Comparison of ENCODE assay signal across 20 mouse cellular contexts in genomic region chr16:92705564-92706458, GRCm38 (mm10).
DNase-seq lines count a peak whose midpoint lies in the region; ATAC-seq lines count a peak whose summit lies in the region.
"Had no signal": no experiment of that assay in that cellular context is flagged by ENCODE, and none has a peak within 500 bp of the region (broad histone marks: within the 10 kb centered on the region; RNA-seq: fewer than 3 reads in every experiment).

No protein-coding gene starts in this region.

- no peak overlapping the region for H3K4me2 ChIP-seq in kidney, embryonic 16.5 days (replicated peaks; ENCODE audit: low read depth, low read length)
- no peak overlapping the region for H3K4me2 ChIP-seq in intestine, embryonic 15.5 days (replicated peaks)
- H3K4me2 ChIP-seq in forebrain, embryonic 14.5 days (ENCODE audit: low read length): no peak overlapping the region
- H3K4me2 ChIP-seq in neural tube, embryonic 15.5 days: no peak overlapping the region
- H3K4me2 ChIP-seq: forebrain, embryonic 15.5 days; midbrain, embryonic 13.5 days; neural tube, embryonic 13.5 days; stomach, embryonic 15.5 days had no signal

- 0 out of 2 replicates have a peak, but pooled peaks cover 3% of the 10 kb centered on the region for H3K4me1 ChIP-seq in kidney, embryonic 16.5 days (ENCODE audit: insufficient read depth, low read length)
- H3K4me1 ChIP-seq in intestine, embryonic 15.5 days (replicated peaks): peaks cover 8% of the 10 kb centered on the region; the same call in 1 of the 2 replicates
- H3K4me1 ChIP-seq in forebrain, embryonic 14.5 days (ENCODE audit: control insufficient read depth, insufficient read depth, low read length): no peaks in the 10 kb centered on the region
- H3K4me1 ChIP-seq in neural tube, embryonic 15.5 days: no peaks in the 10 kb centered on the region
- H3K4me1 ChIP-seq: forebrain, embryonic 15.5 days; midbrain, embryonic 13.5 days; neural tube, embryonic 13.5 days had no signal

- H3K27ac ChIP-seq in kidney, embryonic 16.5 days (ENCODE audit: low read length): no peak overlapping the region
- H3K27ac ChIP-seq in intestine, embryonic 15.5 days: no peak overlapping the region
- H3K27ac ChIP-seq in forebrain, embryonic 14.5 days (ENCODE audit: low read depth, low read length): no peak overlapping the region
- H3K27ac ChIP-seq in neural tube, embryonic 15.5 days (replicated peaks): no peak overlapping the region
- H3K27ac ChIP-seq: forebrain, embryonic 15.5 days; hindbrain, embryonic 10.5 days; midbrain, embryonic 13.5 days; neural tube, embryonic 13.5 days; stomach, embryonic 15.5 days had no signal

- no peak overlapping the region for H3K9ac ChIP-seq in kidney, embryonic 16.5 days (replicated peaks; ENCODE audit: low read length)
- no peak overlapping the region for H3K9ac ChIP-seq in intestine, embryonic 15.5 days
- H3K9ac ChIP-seq in forebrain, embryonic 14.5 days (ENCODE audit: low read length): no peak overlapping the region
- H3K9ac ChIP-seq in neural tube, embryonic 15.5 days (replicated peaks): no peak overlapping the region
- H3K9ac ChIP-seq: forebrain, embryonic 15.5 days; midbrain, embryonic 13.5 days; neural tube, embryonic 13.5 days; stomach, embryonic 15.5 days had no signal

- no peaks in the 10 kb centered on the region for H3K36me3 ChIP-seq in kidney, embryonic 16.5 days (ENCODE audit: insufficient read depth, low read length)
- H3K36me3 ChIP-seq in intestine, embryonic 15.5 days: no peaks in the 10 kb centered on the region
- H3K36me3 ChIP-seq in forebrain, embryonic 14.5 days (ENCODE audit: control insufficient read depth, insufficient read depth, low read length): no peaks in the 10 kb centered on the region
- no peaks in the 10 kb centered on the region for H3K36me3 ChIP-seq in neural tube, embryonic 15.5 days
- H3K36me3 ChIP-seq: forebrain, embryonic 15.5 days; hindbrain, embryonic 10.5 days; midbrain, embryonic 13.5 days; neural tube, embryonic 13.5 days; stomach, embryonic 15.5 days had no signal

- no peaks in the 10 kb centered on the region for H3K9me3 ChIP-seq in kidney, embryonic 16.5 days (ENCODE audit: low read length)
- no peaks in the 10 kb centered on the region for H3K9me3 ChIP-seq in intestine, embryonic 15.5 days
- H3K9me3 ChIP-seq in forebrain, embryonic 14.5 days (replicated peaks; ENCODE audit: control insufficient read depth, low read length): no peaks in the 10 kb centered on the region
- no peaks in the 10 kb centered on the region for H3K9me3 ChIP-seq in neural tube, embryonic 15.5 days (replicated peaks)
- H3K9me3 ChIP-seq: forebrain, embryonic 15.5 days; hindbrain, embryonic 10.5 days; midbrain, embryonic 13.5 days; neural tube, embryonic 13.5 days; stomach, embryonic 15.5 days had no signal

- DNase-seq in kidney, postnatal 14 days: peak; percentile 5
- DNase-seq in testis, postnatal 10 days (ENCODE audit: low spot score): peak; percentile 60
- no peak for DNase-seq in testis, postnatal 14 days (ENCODE audit: low spot score)
- DNase-seq in forebrain, embryonic 14.5 days (ENCODE audit: low spot score): no peak
- DNase-seq: B cell, adult 2 months; cerebellum, adult 11 months; cerebellum, postnatal 25 days; embryo, embryonic 11 days; gastrocnemius, postnatal 36 days; lung, adult 18-20 months; spleen, adult 18-20 months had no signal

- H3K4me3 ChIP-seq in kidney, embryonic 16.5 days (ENCODE audit: low read length): no peak overlapping the region
- no peak overlapping the region for H3K4me3 ChIP-seq in intestine, embryonic 15.5 days (replicated peaks)
- no peak overlapping the region for H3K4me3 ChIP-seq in forebrain, embryonic 14.5 days (ENCODE audit: low read depth, low read length)
- H3K4me3 ChIP-seq in neural tube, embryonic 15.5 days (replicated peaks): no peak overlapping the region
- H3K4me3 ChIP-seq: erythroblast, embryonic 14.5 days; forebrain, embryonic 15.5 days; hindbrain, embryonic 10.5 days; midbrain, embryonic 13.5 days; neural tube, embryonic 13.5 days; stomach, embryonic 15.5 days had no signal

- H3K27me3 ChIP-seq in kidney, embryonic 16.5 days (ENCODE audit: insufficient read depth, low read length): peaks cover 15% of the 10 kb centered on the region
- 0 out of 2 replicates have a peak, but pooled peaks cover 1% of the 10 kb centered on the region for H3K27me3 ChIP-seq in intestine, embryonic 15.5 days (replicated peaks)
- H3K27me3 ChIP-seq in forebrain, embryonic 14.5 days (replicated peaks; ENCODE audit: control insufficient read depth, insufficient read depth, low read length): peaks cover 9% of the 10 kb centered on the region
- H3K27me3 ChIP-seq in neural tube, embryonic 15.5 days (replicated peaks): peaks cover 27% of the 10 kb centered on the region

- 57% methylated on average over 7 of the region's 7 CpGs for WGBS in kidney, embryonic 16.5 days
- WGBS in intestine, embryonic 15.5 days: 41% methylated on average over 7 of the region's 7 CpGs
- 62% methylated on average over 7 of the region's 7 CpGs for WGBS in forebrain, embryonic 14.5 days
- 73% methylated on average over 7 of the region's 7 CpGs for WGBS in neural tube, embryonic 15.5 days

- ATAC-seq in kidney, embryonic 16.5 days (ENCODE audit: low FRiP score, low TSS enrichment): no peak
- ATAC-seq in intestine, embryonic 15.5 days: peak; percentile 66
- no peak for ATAC-seq in forebrain, embryonic 14.5 days
- ATAC-seq in neural tube, embryonic 15.5 days (ENCODE audit: low FRiP score): no peak
- ATAC-seq: forebrain, embryonic 15.5 days; midbrain, embryonic 13.5 days had no signal

Comparison
In these comparisons a context has a peak if more than half of its experiments do, and no peak if none do; other contexts are left out.
1. DNase-seq: peak in kidney, postnatal 14 days (single experiment) and testis, postnatal 10 days (single experiment); none in testis, postnatal 14 days (single experiment) and forebrain, embryonic 14.5 days (single experiment).